Mouse (Mus musculus): Measurements from ENCODE around the gene Spata16.
A peak's percentile ranks its signal among the peaks of the same experiment; 100 is the strongest.

The Spata16 gene

DNA sequence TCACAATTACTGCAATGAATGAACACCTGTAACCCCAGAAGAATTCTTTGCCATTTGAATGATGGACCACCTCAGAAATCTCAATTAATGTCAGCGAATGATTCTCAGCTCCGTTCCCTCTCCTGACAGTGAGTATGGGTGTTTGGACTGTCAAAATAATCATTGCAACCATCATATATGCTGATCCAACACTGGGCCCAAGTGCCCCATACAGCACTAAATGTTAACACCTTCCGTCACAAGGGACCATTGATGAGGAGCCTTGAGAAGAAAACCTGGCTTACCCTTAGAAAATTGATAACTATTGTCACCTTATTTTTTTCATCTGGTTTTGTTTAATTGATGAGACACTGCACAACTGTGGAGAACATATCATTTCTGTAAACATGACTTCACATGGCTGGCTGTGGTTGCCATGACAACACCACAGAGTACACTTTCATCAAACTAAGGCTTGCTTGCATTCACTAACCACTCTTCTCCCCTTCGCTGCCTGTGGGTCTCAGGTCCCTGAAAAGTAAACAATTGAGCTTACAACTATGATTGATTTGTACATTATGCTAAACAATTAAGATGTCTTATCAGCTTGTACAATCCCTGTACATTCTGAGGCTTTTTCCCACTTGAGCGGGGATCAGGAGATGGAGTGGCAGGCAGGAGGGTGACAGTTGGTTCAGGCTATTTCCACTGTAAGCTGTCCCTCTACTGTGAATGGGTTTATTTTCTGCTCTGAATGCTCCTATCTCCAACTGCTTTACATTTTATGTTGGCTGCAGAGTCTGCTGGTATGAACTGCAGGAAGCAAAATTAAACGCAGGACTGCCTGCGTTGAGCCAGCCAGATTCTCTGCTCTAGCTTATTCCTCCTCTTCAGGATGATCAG, 189.8 kb downstream of the Spata16 start:
- no peak for DNase-seq (ENCODE audit: low spot score)

DNA sequence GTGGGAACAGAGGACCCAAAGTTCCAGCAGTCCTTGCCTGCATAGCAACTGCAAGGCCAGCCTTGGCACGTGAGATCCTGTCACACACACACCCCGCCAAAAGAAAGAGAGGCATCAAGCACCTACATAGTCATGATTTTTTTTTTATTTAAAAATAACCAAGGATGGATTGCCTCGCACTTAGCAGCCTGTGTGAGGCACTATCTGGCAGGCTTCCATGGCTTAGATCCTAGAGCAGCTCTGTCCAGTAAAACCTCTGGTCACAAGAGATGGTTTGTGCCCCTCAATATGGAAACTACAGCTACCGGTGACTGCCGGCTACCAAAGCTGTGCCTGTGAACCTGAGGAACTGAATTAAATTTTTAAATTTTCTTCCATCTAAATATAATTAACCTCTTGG, 195.5 kb downstream of the Spata16 start:
- no peak for DNase-seq (ENCODE audit: low spot score)

DNA sequence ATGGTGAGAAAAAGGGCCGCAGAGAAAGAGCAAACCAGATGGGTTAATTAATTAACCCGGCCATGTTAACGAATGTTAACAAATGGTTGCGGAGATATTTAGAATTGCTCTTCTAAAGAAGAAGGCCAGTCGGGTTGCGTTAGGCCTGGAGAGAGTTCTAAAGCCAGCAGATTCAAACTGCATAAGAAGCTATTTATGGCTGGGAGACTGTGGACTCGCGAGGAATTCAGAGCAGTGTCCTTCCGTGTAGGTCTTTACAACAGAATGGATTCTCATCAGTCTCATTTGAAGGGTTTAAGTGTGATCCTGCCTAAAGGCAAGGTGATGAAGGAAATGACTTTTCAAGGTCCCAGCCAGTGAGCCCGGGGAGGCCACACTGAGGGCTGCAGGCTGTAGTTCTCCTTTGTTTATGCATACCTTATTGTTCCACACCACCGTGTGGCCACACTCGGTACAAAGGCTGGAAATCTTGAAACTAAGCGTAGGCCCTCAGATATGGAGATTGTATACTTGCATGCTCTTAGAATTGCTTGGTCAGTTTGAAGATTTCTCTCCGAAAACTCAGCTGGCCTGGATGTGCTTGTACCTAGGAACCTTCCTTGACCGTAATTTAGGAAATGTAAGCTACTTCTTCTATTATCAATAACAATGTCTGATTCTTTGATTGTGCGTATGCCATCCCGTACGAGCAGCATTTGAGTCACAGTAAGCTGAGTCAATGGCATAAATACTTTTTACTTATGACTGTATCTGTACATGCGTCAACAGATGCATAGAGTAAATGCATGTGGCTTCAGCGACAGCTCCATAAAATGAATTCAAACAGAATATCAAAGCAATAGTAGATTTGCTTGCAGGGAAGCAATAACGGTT, 197.0 kb downstream of the Spata16 start:
- peak; percentile 67 for DNase-seq (ENCODE audit: low spot score)

DNA sequence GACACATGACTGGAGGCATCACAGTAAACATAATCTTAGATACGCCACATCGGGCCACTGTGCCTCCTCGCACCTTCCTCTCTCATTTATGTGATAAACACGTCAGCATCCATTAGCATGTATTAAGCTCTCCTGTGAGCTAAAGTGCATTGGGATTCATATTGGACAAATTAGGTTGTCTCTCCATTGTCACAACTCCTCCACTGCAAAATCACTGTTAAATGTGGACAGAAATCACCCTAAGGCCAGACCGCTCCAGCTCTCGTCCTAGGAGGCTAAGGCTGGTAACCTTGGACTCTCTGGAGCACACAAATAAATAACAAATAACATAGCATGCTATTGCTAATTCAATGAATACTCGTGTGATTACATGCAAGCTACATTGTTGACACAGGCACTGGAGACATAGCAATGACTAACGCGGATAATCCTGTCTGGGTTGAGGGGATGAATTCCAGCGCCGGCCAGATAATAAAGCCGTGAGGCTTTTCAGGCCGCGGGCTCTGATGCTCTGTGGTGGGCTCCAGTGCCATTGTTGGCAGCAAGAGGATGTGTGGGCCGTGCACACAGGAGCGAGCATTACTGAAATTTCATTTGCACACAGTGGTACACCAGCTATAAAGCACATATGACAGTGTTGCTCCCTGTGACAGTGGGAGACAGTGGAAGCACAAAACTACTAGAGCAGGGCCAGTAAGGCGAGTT, 197.8 kb downstream of the Spata16 start:
- no peak for DNase-seq (ENCODE audit: low spot score)

DNA sequence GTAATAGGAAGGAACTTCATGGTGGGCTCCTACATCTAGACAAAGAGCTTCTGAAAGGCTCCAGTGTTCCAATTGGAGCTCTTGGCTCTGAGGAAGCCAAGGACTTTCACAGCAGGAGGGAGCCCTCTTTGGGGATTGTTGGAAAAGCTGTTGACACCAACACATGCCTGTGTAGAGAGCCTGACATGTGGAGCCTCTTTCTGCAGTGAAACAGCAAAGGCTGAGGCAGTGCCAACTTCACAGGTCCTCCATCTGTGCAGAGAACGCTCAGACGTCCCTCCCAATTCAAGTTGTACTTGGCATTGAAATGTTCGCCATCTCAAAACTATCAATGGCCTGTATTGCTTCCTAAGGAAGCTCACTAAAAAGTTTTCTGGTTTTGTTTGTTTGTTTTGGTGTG, 207.6 kb downstream of the Spata16 start:
- DNase-seq (ENCODE audit: low spot score): no peak

DNA sequence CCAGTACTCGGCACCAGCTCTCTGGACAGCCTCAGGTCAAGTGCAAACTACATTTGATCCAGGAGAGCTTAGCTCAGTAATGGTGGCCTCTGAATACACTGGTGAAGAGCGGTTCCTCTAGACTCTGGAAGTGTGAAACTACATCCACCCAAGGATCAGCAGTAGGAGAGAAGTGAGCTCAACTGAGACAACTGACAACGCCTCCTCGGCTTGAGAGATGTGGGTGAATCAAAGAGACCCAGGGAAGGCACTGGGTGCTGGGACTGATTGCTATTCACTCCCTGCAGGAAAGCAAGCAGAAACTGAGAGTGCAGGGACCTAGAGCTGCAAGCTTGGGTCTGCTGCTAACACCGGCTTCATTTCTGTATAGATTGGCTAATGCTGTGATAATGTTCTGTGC, 210.5 kb downstream of the Spata16 start:
- no peak for DNase-seq (ENCODE audit: low spot score)

DNA sequence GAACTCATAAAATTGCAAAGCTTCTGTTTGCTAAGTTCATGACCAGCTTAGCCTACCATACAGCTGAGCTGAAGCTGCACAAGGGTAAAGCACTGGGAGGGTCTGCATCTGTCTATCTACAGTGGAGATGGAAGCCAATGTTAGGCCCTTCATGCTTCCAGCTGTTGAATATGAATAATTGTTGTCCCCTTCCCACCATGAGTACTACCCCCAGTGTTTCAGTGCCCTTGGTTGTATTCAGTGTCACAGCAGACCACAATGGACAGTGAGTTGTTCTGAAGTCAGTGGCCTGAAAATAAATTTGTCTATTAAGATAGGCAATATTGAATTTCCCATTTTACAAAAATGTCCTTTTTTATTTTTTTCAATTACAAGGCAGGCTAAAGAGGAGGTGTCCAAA, 212.8 kb downstream of the Spata16 start:
- DNase-seq (ENCODE audit: low spot score): no peak

DNA sequence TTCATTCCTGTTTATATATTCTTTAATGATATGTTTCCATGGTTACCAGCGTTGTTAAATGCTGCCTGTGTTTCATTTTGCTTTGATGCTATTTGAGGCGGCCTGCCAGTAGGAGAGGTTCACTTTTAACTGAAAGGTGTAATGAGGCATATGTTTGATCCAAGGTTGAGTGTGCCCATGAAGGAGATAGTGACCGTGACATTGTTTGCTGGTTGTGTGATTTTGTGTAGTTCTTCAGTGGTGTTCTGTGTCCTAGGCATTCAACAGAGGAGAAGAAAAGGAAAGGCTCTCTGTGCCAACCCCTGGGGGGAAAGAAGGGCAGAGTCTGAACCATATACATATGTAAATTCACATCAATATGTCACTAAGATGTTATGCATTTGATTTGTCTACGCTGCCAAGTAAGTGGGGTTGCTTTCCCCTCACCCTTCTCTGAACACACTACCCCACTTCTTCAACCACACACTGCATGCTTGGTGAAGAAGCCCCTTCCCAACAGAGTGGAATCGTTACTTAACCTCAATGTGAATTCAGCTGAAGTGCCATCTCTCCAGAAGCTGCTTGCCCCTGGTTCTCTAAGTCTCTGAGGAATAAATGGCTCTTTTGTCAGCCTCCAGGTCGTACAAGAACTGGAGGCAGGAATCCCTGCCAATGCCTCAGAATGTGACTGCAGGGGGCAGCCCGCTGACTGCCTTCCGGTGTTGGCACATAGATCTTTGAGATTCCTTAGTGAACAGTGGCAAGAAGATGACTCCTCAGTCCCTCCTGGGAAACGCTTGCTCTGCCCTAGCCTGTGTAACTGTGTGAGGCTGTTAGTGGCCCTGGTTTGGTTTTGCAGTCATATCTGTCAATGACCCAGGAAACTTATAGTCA, 213.5 kb downstream of the Spata16 start:
- no peak for DNase-seq (ENCODE audit: low spot score)

DNA sequence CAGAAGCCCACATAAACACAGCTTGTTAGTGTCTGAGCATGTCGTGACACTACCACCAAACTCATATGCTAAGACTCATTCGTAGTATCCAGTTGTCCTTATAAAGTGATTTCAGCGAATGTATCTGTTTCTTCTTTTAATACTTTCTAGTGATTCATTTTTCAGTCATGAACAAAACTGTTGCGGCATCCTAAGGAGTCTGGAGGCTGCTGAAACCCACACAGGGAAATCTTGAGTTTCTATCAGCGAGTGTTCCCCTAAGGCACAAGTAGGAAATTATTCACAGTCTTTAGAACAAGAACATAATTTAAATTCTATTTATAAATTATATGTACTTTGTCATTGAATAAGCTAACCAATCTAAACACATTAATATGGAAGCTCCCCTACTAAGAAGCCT, 216.1 kb downstream of the Spata16 start:
- DNase-seq (ENCODE audit: low spot score): no peak

DNA sequence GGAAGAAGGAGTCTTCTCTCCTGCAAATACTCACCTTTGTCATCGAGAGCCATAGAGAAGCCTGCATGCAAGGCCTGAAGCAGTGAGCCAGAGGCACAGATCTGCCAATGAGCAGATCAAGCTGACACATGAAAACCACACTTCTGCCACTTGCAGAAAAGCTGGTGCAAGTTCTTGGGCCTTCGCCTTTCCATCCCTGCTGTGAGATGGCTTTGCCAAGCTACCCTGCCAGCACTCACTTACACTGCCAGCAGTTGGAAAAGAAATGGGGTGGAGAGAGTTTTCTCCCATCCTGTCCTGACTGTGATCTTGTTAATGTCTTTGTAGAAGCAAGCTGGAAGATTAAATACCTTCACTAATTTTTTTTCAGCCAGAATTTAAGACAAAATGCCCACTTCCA, 237.3 kb downstream of the Spata16 start:
- no peak for DNase-seq (ENCODE audit: low spot score)

DNA sequence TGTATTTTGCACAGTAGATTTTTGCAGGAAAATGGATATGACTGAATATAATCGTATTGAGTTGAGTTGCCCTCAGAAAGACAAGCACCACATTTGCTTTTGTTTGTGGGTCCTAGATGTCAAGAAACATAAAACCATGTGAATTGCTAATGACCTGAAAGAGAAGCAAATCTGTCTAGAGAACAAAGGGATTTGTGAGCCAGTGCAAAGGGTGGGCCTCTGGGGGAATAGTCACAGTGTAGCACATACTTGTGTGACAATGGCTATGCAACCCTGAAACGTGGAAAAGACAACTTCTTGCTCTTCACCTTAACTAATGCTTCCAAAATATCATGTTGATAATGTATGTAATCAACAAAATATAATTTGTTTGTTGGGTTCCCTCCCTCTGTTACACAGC, 239.9 kb downstream of the Spata16 start:
- no peak for DNase-seq (ENCODE audit: low spot score)

DNA sequence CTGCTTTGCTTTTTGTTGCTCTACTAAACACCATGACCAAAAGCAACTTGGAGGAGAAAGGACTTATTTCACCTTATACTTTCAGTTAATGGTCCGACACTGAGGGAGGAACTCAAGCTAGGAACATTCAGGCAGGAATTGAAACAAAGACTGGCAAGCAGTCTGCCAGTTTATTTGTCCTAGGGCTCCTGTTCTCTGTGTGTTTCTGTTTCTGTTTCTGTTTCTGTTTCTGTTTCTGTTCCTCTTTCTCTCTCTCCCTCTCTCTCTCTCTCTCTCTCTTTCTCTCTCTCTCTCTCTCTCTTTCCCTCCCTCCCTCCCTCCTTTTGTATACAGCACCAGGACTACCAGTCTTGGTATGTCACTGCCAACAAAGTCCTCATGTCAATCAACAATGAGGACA, 279.2 kb downstream of the Spata16 start:
- no peak for DNase-seq (ENCODE audit: low spot score)

DNA sequence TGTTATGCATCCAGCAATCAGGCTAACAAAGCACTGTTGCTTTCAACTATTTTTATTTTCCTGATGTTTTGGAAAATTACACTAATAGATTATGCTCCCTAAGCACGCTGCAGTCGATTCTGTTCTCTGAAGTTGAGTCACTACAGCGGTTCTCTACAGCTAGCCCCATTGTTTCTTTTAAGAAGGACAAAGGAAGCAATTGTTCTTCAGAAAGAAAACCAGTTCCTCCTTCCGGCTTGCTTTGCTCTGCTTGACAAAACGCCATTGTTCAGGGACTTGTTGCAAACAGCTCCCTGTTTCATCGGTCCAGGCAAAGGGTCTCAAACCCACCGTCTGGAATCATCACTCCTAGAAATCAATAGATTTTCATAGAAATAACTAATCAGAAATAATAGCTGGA, 283.6 kb downstream of the Spata16 start:
- no peak for DNase-seq (ENCODE audit: low spot score)

DNA sequence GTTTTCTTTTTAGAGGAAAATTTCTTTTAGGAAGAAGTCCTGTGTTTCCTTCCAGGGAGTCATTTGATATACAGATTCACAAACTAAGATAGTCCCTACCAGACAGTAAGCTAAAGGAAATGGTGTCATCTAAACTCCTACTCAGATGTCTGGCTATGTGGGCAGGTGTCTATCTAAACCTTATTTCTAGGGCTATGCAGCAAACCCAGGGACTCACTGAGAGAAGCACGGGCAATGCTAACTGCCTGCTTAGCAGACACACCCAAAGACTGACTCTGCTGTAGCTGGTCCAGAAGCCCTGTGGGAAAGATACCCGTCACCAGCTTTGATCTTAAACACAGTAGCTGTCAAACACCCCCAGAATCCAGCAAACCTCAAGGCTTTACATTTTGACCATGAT, 284.2 kb downstream of the Spata16 start:
- DNase-seq (ENCODE audit: low spot score): no peak

DNA sequence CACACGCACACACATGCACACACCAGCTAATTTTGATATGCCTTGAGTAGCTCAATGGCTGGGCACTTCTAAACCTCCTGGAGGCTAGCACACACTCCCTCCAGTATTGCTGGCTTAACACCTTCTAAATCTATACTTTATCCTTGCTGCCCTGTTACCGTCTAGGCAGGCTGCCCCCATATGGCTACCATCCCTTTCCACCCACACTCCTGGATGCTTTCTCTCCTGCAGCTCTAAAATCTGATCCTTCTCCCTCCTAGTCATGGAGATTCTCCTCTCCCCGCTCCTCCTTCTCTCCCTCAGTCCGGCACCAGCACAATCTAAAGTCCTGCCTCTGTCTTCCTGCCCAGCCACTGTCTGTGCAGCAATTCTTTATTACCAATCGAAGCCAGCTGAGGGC, 286.0 kb downstream of the Spata16 start:
- DNase-seq (ENCODE audit: low spot score): no peak

DNA sequence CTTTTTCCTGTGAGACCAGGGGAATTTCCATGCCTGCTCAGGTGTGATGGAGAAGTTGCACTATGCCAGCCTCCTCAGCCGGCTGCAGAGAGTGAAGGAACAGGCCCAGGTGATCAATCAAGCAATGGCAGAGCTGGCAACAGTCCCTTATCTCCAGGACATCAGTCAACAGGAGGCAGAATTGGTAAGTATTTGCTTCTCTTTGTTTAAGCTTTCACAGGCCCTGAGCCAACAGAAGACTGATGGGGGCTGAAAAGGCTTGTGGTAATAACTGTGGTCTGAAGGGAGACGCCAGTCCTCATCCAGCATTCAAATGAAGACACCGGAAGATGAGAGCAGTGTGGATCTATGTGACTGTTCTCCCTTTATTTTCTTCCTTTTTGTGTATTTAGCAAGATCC, 286.8 kb downstream of the Spata16 start:
- DNase-seq (ENCODE audit: low spot score): no peak

DNA sequence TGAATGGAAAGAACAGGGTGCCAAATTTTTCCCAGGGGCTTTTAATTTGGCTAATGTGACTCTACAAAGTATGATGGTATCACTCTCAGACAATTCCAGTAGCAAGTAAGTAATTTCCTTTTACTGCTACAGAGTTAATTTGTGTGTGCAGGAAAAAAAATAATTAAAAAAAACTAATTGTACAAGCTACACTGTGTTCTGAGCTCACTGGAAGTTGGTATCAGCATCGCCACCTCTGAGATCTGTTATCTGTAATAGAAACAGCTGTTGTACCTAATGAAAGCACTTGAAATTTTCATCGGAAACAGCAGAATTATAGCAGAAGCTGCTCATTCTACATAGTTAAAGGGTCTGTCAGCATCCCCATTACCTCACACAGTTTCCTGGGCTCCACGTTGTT, 295.7 kb downstream of the Spata16 start:
- no peak for DNase-seq (ENCODE audit: low spot score)

DNA sequence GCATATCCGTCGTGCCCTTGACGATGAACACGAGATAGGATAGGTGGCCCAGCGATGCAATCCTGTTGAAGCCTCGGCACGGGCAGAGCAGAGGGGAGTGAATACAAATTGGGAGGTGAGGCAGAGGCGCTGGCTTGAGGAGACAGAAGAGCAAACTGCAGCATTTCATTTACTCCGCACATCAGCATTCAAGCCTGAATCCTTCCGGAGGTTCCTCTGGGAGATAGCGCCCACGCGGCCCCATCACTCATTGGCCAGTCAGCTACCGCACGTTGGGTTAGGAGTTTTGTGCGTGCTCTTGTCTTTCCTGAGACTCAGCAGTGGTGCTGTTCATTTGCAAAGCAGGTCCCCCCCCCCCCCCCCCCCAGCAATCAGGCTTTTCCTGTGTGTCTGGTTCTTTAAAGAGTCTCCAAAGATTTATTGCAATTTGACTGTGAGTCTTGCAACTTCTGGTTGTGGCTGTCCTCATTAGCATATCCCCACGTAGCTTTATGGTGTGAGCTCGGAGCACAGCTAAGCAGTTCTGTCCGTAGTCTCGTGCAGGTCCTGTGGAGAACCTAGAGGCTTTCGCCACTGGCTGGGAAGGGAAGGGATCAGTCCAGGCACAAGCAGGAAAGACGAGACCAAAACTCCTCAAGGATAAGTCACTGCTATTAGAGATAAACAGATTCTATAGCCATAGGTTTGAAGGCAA, 299.6 kb downstream of the Spata16 start:
- DNase-seq (ENCODE audit: low spot score): no peak

DNA sequence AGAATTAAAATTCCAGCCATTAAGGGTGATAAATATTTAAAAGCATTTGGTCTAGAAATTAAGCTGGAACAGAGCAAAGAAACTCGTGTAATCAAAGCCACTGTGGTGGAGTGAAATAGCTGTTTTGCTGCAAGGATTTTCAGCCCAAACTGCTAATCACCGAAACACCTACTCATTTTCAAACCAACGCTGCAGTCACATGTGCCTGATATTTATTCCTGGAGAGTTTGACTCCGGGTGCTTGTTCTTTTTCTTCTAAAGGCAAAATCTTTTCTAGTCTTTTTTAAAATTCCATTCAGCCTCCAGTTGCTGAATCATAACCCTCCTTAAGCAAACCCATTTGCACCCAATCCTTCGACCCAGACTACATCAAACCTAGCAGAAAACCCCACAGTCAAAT, 329.4 kb downstream of the Spata16 start:
- no peak for DNase-seq (ENCODE audit: low spot score)

DNA sequence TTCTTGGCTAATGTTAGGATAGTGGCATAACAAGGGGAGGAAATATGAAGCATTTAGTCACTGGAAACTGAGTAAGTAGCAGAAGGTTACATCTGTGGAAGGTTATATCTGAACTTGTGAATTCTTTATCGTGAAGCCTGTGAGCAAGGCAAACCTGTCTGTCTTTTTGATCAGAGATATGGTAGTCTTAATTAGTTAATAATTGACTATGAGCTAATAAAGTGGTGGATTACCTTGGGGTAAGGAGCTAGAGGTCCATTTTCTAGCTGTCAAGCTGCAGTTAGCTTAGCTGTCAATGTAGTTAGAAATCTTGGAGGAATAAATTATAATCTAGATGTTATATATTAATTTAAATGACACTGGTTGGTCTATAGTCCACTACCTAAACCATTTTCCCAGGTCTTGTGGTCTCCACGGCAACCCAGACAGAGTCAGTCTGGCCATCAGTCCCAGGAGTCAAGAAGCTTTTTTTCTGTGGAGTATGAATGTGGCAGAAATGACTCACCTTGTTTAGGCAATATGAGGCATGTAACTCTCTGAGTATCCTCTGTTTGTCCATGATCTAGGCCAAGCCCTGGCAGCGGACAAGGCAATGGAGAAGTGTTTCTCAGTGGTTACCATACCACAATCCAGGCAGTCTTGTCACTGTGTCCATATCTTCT, 331.6 kb downstream of the Spata16 start:
- DNase-seq (ENCODE audit: low spot score): no peak

DNA sequence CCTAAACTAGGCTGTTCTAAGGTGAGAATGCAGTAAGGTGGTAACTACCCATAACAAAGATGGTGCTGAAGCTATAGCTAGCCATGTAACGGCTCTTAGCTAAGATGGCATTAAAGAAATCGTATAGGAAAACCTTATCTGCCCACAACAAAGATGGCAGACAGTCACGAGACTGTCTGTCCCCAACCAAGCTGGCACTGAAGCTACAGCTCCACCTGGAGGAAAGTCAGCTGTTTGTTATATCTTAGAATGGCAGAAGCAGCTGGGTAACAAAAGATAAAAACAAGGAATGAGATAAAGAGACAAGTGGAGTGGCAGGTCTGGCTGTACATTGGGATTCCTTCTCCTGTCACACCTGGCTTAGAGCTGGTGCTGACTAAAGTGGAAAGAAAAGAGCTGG, 333.1 kb downstream of the Spata16 start:
- DNase-seq (ENCODE audit: low spot score): no peak

Data from embryo, embryonic 10 days (tissue).